Mouse (Mus musculus): ENCODE measurements around the gene Tmx4. TPM values are rescaled to one million over a fixed set of nuclear protein-coding genes. Genes with fewer than 3 reads are reported as not detected.
"Not testable (repeated sequence)": the region's sequence is repeated elsewhere in the genome, so short reads cannot be mapped to it uniquely, and the experiment has no call there.

Gene Tmx4
- polyA plus RNA-seq, 1 experiment, result 11.4 TPM

DNA sequence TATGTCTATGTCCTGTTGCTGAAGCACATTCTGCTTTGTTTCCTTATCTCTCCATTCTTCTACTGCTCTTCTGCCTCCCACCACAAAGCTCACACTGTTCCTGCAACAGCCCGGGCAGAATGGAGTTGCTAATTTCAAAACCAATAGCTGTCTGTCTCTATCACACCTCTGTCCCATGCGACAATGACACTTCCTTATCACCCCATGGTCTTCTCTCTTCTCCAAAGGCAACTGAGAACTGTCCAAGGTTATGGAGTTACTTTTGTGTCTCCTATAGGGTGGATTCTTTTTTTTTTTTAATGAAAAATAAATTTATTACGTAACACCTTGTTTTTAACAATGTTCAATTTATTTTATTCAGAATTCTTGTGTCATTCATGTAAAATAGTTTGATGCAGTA lies 1.8 kb upstream of the Tmx4 start:
- H3K36me3 ChIP-seq (ENCODE audit: control insufficient read depth, insufficient read depth, low read length, poor library complexity, severe bottlenecking), result no peaks in the 10 kb centered on the region
- no peaks in the 10 kb centered on the region for H3K4me1 ChIP-seq (ENCODE audit: control insufficient read depth, insufficient read depth, low read length)
- H3K9ac ChIP-seq (ENCODE audit: low read depth, poor library complexity, severe bottlenecking), result no peak overlapping the region
- H3K27me3 ChIP-seq (ENCODE audit: control insufficient read depth, insufficient read depth, low read length, poor library complexity, severe bottlenecking), result no peaks in the 10 kb centered on the region; the same call in 1 of the 2 replicates
- no peak overlapping the region for H3K27ac ChIP-seq (ENCODE audit: insufficient read depth, low read length)
- TF ChIP-seq CTCF (IDR thresholded peaks at IDR 0.05; ENCODE audit: low read depth, low read length) (no peak), EP300 (IDR thresholded peaks at IDR 0.05; ENCODE audit: insufficient read depth, low read depth, low read length) (no peak), POLR2A (IDR thresholded peaks at IDR 0.05; ENCODE audit: insufficient read depth, low read length) (no peak)
- no peak overlapping the region for H3K4me3 ChIP-seq (ENCODE audit: low read depth, low read length)
- H3K9me3 ChIP-seq (replicated peaks; ENCODE audit: control insufficient read depth, insufficient read depth, low read length, poor library complexity, severe bottlenecking), result peaks cover 4% of the 10 kb centered on the region; the same call in 1 of the 2 replicates

DNA sequence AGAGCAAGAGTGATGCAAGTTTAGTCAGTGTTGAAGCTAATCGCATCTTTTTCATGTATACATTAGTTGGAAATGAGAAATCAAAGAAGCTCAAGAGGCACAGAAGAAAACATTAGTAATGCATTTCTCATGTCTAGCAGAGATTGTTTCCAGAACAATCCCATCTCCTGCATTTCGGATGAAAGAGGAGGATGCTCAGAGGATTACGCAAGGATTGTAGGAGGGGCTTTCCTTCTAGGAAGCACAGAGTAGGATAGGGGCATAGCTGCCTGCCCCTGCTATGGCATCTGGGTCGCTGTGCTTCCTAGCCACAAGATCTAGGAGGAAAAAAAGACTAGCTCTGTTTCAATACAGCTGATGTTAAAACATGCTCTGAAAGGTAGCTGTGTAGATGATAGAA lies 1.2 kb upstream of the Tmx4 start:
- Histone ChIP-seq H3K4me1 (ENCODE audit: control insufficient read depth, insufficient read depth, low read length) (no peaks in the 10 kb centered on the region), H3K9me3 (replicated peaks; ENCODE audit: control insufficient read depth, insufficient read depth, low read length, poor library complexity, severe bottlenecking) (peaks cover 4% of the 10 kb centered on the region; the same call in 1 of the 2 replicates), H3K27ac (ENCODE audit: insufficient read depth, low read length) (no peak overlapping the region), H3K9ac (ENCODE audit: low read depth, poor library complexity, severe bottlenecking) (no peak overlapping the region), H3K4me3 (ENCODE audit: low read depth, low read length) (no peak overlapping the region), H3K36me3 (ENCODE audit: control insufficient read depth, insufficient read depth, low read length, poor library complexity, severe bottlenecking) (no peaks in the 10 kb centered on the region), H3K27me3 (ENCODE audit: control insufficient read depth, insufficient read depth, low read length, poor library complexity, severe bottlenecking) (no peaks in the 10 kb centered on the region; the same call in 1 of the 2 replicates)
- TF ChIP-seq CTCF (IDR thresholded peaks at IDR 0.05; ENCODE audit: low read depth, low read length) (no peak), EP300 (IDR thresholded peaks at IDR 0.05; ENCODE audit: insufficient read depth, low read depth, low read length) (no peak), POLR2A (IDR thresholded peaks at IDR 0.05; ENCODE audit: insufficient read depth, low read length) (no peak)

DNA sequence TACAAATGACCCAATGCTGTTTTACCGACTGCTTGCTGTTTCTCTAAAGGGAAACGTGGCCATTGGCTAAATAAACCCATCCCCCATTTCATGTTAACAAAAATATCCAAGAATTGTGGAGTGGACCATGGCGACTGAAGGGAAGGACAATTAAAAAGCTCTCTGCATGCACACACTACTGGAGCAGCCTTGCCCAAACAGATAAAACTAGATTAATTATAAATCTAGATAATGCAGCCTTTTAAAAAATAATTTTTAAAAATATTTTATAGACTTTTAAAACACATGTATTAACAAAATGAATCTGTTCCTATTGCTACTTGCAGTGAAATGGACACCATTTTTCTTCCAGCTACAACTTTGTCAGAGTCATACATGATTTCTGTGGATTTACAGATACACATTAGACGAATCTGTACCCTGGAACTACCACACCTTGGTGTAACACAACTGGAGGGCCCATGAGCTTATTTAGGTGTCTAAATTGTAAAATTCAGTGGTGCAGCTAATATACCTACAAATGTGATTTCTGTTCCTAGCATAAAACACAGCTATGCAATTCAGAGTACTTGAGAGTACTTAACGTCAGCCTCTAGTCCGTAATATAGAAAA lies 462 bp upstream of the Tmx4 start:
- H3K9me3 ChIP-seq (replicated peaks; ENCODE audit: control insufficient read depth, insufficient read depth, low read length, poor library complexity, severe bottlenecking), result no peaks in the 10 kb centered on the region
- H3K27me3 ChIP-seq (ENCODE audit: control insufficient read depth, insufficient read depth, low read length, poor library complexity, severe bottlenecking), result no peaks in the 10 kb centered on the region
- no peak for TF ChIP-seq CTCF (IDR thresholded peaks at IDR 0.05; ENCODE audit: low read depth, low read length)
- H3K4me3 ChIP-seq (ENCODE audit: low read depth, low read length), result no peak overlapping the region
- no peaks in the 10 kb centered on the region for H3K4me1 ChIP-seq (ENCODE audit: control insufficient read depth, insufficient read depth, low read length)
- no peak overlapping the region for H3K27ac ChIP-seq (ENCODE audit: insufficient read depth, low read length)
- no peaks in the 10 kb centered on the region for H3K36me3 ChIP-seq (ENCODE audit: control insufficient read depth, insufficient read depth, low read length, poor library complexity, severe bottlenecking)
- no peak overlapping the region for H3K9ac ChIP-seq (ENCODE audit: low read depth, poor library complexity, severe bottlenecking)

DNA sequence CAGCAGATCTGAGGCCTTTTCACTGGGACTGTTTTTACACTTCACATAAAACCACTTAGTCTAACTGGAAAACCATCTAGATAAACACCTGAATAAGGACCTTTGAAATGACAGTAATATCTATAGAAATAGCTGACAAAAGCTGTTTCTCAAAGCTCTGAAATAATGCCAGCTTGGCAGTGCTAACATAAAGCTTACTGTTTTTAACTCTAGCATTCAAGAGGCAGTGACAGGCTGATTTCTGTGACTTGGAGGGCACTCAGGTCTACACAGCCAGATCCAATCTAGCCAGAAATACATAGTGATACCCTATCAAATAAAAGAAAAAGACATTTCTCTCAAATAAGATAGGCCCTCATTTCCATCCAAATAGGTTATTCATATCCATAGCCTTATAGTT lies 1.6 kb downstream of the Tmx4 start:
- Histone ChIP-seq H3K9me3 (replicated peaks; ENCODE audit: control insufficient read depth, insufficient read depth, low read length, poor library complexity, severe bottlenecking) (no peaks in the 10 kb centered on the region), H3K36me3 (ENCODE audit: control insufficient read depth, insufficient read depth, low read length, poor library complexity, severe bottlenecking) (no peaks in the 10 kb centered on the region), H3K4me3 (ENCODE audit: low read depth, low read length) (no peak overlapping the region), H3K27me3 (ENCODE audit: control insufficient read depth, insufficient read depth, low read length, poor library complexity, severe bottlenecking) (no peaks in the 10 kb centered on the region), H3K9ac (ENCODE audit: low read depth, poor library complexity, severe bottlenecking) (no peak overlapping the region), H3K27ac (ENCODE audit: insufficient read depth, low read length) (no peak overlapping the region), H3K4me1 (ENCODE audit: control insufficient read depth, insufficient read depth, low read length) (no peaks in the 10 kb centered on the region)
- TF ChIP-seq CTCF (IDR thresholded peaks at IDR 0.05; ENCODE audit: low read depth, low read length) (no peak), POLR2A (IDR thresholded peaks at IDR 0.05; ENCODE audit: insufficient read depth, low read length) (no peak), EP300 (IDR thresholded peaks at IDR 0.05; ENCODE audit: insufficient read depth, low read depth, low read length) (no peak)

DNA sequence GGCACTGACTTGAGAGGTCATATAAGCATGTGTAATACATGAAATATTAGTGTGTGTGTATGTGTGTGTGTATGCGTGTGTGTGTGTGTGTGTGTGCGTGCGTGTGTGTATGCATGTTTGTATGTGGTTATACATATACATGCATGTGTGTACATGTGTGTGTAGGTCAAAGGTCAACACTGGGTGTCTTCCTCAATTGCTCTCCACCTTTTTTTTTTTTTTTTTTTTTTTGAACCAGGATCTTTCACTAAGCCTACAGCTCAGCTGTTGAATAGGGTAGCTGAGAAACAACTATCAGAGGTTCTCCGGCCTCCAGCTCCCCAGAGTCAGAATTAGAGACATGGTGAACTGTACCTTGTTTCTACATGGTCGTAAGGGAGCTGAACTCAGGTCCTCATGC lies 2.6 kb downstream of the Tmx4 start:
- no peak overlapping the region for H3K4me3 ChIP-seq (ENCODE audit: low read depth, low read length)
- no peaks in the 10 kb centered on the region for H3K36me3 ChIP-seq (ENCODE audit: control insufficient read depth, insufficient read depth, low read length, poor library complexity, severe bottlenecking)
- no peak overlapping the region for H3K9ac ChIP-seq (ENCODE audit: low read depth, poor library complexity, severe bottlenecking)
- H3K9me3 ChIP-seq (replicated peaks; ENCODE audit: control insufficient read depth, insufficient read depth, low read length, poor library complexity, severe bottlenecking), result no peaks in the 10 kb centered on the region
- H3K27me3 ChIP-seq (ENCODE audit: control insufficient read depth, insufficient read depth, low read length, poor library complexity, severe bottlenecking), result no peaks in the 10 kb centered on the region
- no peak for TF ChIP-seq EP300 (IDR thresholded peaks at IDR 0.05; ENCODE audit: insufficient read depth, low read depth, low read length)
- TF ChIP-seq CTCF (IDR thresholded peaks at IDR 0.05; ENCODE audit: low read depth, low read length), result no peak
- no peak for TF ChIP-seq POLR2A (IDR thresholded peaks at IDR 0.05; ENCODE audit: insufficient read depth, low read length)
- H3K27ac ChIP-seq (ENCODE audit: insufficient read depth, low read length), result no peak overlapping the region
- H3K4me1 ChIP-seq (ENCODE audit: control insufficient read depth, insufficient read depth, low read length), result no peaks in the 10 kb centered on the region

DNA sequence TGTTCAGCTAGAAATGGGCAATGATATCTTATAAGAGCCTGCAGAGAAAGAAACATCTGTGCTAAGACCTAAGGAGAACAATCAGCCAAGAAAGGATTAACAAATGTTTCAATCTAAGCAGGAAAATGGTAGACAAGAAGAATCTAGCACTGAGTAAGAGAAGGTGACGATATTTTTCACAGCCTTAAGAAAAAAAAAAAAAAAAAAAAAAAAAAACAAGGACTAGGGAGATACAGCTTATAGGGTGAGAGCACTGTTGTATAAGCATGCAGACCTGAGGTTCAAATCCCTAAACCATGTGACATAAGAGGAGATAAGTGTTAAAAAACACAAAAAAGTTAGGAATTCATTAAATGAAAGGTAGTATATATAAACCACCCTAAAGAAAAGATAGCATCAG lies 3.5 kb downstream of the Tmx4 start:
- TF ChIP-seq CTCF (IDR thresholded peaks at IDR 0.05; ENCODE audit: low read depth, low read length) (no peak), POLR2A (IDR thresholded peaks at IDR 0.05; ENCODE audit: insufficient read depth, low read length) (no peak), EP300 (IDR thresholded peaks at IDR 0.05; ENCODE audit: insufficient read depth, low read depth, low read length) (no peak)
- no peaks in the 10 kb centered on the region for H3K27me3 ChIP-seq (ENCODE audit: control insufficient read depth, insufficient read depth, low read length, poor library complexity, severe bottlenecking)
- H3K9me3 ChIP-seq (replicated peaks; ENCODE audit: control insufficient read depth, insufficient read depth, low read length, poor library complexity, severe bottlenecking), result no peaks in the 10 kb centered on the region
- no peaks in the 10 kb centered on the region for H3K4me1 ChIP-seq (ENCODE audit: control insufficient read depth, insufficient read depth, low read length)
- H3K36me3 ChIP-seq (ENCODE audit: control insufficient read depth, insufficient read depth, low read length, poor library complexity, severe bottlenecking), result no peaks in the 10 kb centered on the region
- no peak overlapping the region for H3K9ac ChIP-seq (ENCODE audit: low read depth, poor library complexity, severe bottlenecking)
- no peak overlapping the region for H3K4me3 ChIP-seq (ENCODE audit: low read depth, low read length)
- H3K27ac ChIP-seq (ENCODE audit: insufficient read depth, low read length), result no peak overlapping the region

DNA sequence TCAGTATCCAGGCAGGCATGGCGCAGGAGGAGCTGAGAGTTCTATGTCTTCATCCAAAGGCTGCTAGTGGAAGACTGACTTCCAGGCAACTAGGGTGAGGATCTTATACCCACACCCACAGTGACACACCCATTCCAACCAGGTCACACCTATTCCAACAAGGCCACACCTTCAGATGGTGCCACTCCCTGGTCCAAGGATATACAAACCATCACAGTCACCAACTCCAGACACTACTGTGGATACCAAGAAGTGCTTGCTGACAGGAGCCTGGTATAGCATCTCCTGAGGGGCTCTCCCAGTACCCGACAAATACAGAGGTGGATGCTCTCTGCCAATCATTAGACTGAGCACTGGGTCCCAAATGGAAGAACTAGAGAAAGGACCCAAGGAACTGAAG lies 15.4 kb downstream of the Tmx4 start:
- H3K4me3 ChIP-seq (ENCODE audit: low read depth, low read length); H3K36me3 ChIP-seq (ENCODE audit: control insufficient read depth, insufficient read depth, low read length, poor library complexity, severe bottlenecking); H3K4me1 ChIP-seq (ENCODE audit: control insufficient read depth, insufficient read depth, low read length); H3K27ac ChIP-seq (ENCODE audit: insufficient read depth, low read length); H3K27me3 ChIP-seq (ENCODE audit: control insufficient read depth, insufficient read depth, low read length, poor library complexity, severe bottlenecking); H3K9ac ChIP-seq (ENCODE audit: low read depth, poor library complexity, severe bottlenecking); H3K9me3 ChIP-seq (replicated peaks; ENCODE audit: control insufficient read depth, insufficient read depth, low read length, poor library complexity, severe bottlenecking): not testable (repeated sequence)

All from ES-Bruce4 (cell line).